Mouse (Mus musculus): ENCODE results near the gene Aqp7. TPM values are rescaled to one million over a fixed set of nuclear protein-coding genes. Genes with fewer than 3 reads are reported as not detected.

Aqp7 gene
- polyA plus RNA-seq, 1 experiment, result not detected

- TF ChIP-seq GATA1 (IDR thresholded peaks at IDR 0.05; ENCODE audit: borderline replicate concordance, low read length), result no peak
- no peak for TF ChIP-seq FLI1 (IDR thresholded peaks at IDR 0.05; ENCODE audit: low read length)
- no peak overlapping the region for H3K4me3 ChIP-seq (replicated peaks)
- H3K36me3 ChIP-seq (replicated peaks; ENCODE audit: low read length), result no peaks in the 10 kb centered on the region
- peaks cover 6% of the 10 kb centered on the region for H3K4me1 ChIP-seq
- peaks cover 48% of the 10 kb centered on the region for H3K27me3 ChIP-seq (replicated peaks)
- H3K9me3 ChIP-seq, result no peaks in the 10 kb centered on the region
Measured at GRCm38 (mm10) chr4:41046254-41046795, 1.6 kb downstream of the Aqp7 start.

- TF ChIP-seq GATA1 (IDR thresholded peaks at IDR 0.05; ENCODE audit: borderline replicate concordance, low read length), result no peak
- no peak for TF ChIP-seq FLI1 (IDR thresholded peaks at IDR 0.05; ENCODE audit: low read length)
- Histone ChIP-seq H3K27me3 (replicated peaks) (peaks cover 56% of the 10 kb centered on the region), H3K9me3 (no peaks in the 10 kb centered on the region), H3K4me3 (replicated peaks) (no peak overlapping the region), H3K36me3 (replicated peaks; ENCODE audit: low read length) (no peaks in the 10 kb centered on the region), H3K4me1 (no peaks in the 10 kb centered on the region)
Measured at GRCm38 (mm10) chr4:41045288-41045687, 2.7 kb downstream of the Aqp7 start.

GRCm38 (mm10) chr4:41043961-41044360 lies 4.0 kb downstream of the Aqp7 start:
- Histone ChIP-seq H3K4me1 (no peaks in the 10 kb centered on the region), H3K4me3 (replicated peaks) (no peak overlapping the region), H3K9me3 (no peaks in the 10 kb centered on the region), H3K27me3 (replicated peaks) (peaks cover 56% of the 10 kb centered on the region), H3K36me3 (replicated peaks; ENCODE audit: low read length) (no peaks in the 10 kb centered on the region)
- no peak for TF ChIP-seq FLI1 (IDR thresholded peaks at IDR 0.05; ENCODE audit: low read length)
- no peak for TF ChIP-seq GATA1 (IDR thresholded peaks at IDR 0.05; ENCODE audit: borderline replicate concordance, low read length)

GRCm38 (mm10) chr4:41042880-41043279 lies 5.1 kb downstream of the Aqp7 start:
- Histone ChIP-seq H3K36me3 (replicated peaks; ENCODE audit: low read length) (no peaks in the 10 kb centered on the region), H3K9me3 (no peaks in the 10 kb centered on the region), H3K4me3 (replicated peaks) (no peak overlapping the region), H3K4me1 (peaks cover 7% of the 10 kb centered on the region), H3K27me3 (replicated peaks) (peaks cover 51% of the 10 kb centered on the region)
- TF ChIP-seq GATA1 (IDR thresholded peaks at IDR 0.05; ENCODE audit: borderline replicate concordance, low read length), result no peak
- no peak for TF ChIP-seq FLI1 (IDR thresholded peaks at IDR 0.05; ENCODE audit: low read length)

GRCm38 (mm10) chr4:41040983-41041382 lies 7.0 kb downstream of the Aqp7 start:
- no peak for TF ChIP-seq GATA1 (IDR thresholded peaks at IDR 0.05; ENCODE audit: borderline replicate concordance, low read length)
- no peak for TF ChIP-seq FLI1 (IDR thresholded peaks at IDR 0.05; ENCODE audit: low read length)
- H3K27me3 ChIP-seq (replicated peaks), result peaks cover 40% of the 10 kb centered on the region
- H3K36me3 ChIP-seq (replicated peaks; ENCODE audit: low read length), result no peaks in the 10 kb centered on the region
- no peaks in the 10 kb centered on the region for H3K9me3 ChIP-seq
- H3K4me1 ChIP-seq, result peaks cover 8% of the 10 kb centered on the region
- H3K4me3 ChIP-seq (replicated peaks), result no peak overlapping the region

GRCm38 (mm10) chr4:41037942-41038341 lies 10.0 kb downstream of the Aqp7 start:
- Histone ChIP-seq H3K9me3 (no peaks in the 10 kb centered on the region), H3K4me1 (peaks cover 8% of the 10 kb centered on the region), H3K27me3 (replicated peaks) (peaks cover 31% of the 10 kb centered on the region), H3K4me3 (replicated peaks) (no peak overlapping the region), H3K36me3 (replicated peaks; ENCODE audit: low read length) (no peaks in the 10 kb centered on the region)
- TF ChIP-seq GATA1 (IDR thresholded peaks at IDR 0.05; ENCODE audit: borderline replicate concordance, low read length), result no peak
- TF ChIP-seq FLI1 (IDR thresholded peaks at IDR 0.05; ENCODE audit: low read length), result no peak

- no peak overlapping the region for H3K4me3 ChIP-seq (replicated peaks)
- peaks cover 41% of the 10 kb centered on the region for H3K36me3 ChIP-seq (replicated peaks; ENCODE audit: low read length)
- peaks cover 15% of the 10 kb centered on the region for H3K27me3 ChIP-seq (replicated peaks)
- no peaks in the 10 kb centered on the region for H3K9me3 ChIP-seq
- H3K4me1 ChIP-seq, result peaks cover 10% of the 10 kb centered on the region
- TF ChIP-seq FLI1 (IDR thresholded peaks at IDR 0.05; ENCODE audit: low read length) (no peak), GATA1 (IDR thresholded peaks at IDR 0.05; ENCODE audit: borderline replicate concordance, low read length) (no peak)
Measured at GRCm38 (mm10) chr4:41031242-41031641, 16.7 kb downstream of the Aqp7 start.

GRCm38 (mm10) chr4:41029372-41029771 lies 18.6 kb downstream of the Aqp7 start:
- TF ChIP-seq GATA1 (IDR thresholded peaks at IDR 0.05; ENCODE audit: borderline replicate concordance, low read length), result no peak
- no peak for TF ChIP-seq FLI1 (IDR thresholded peaks at IDR 0.05; ENCODE audit: low read length)
- Histone ChIP-seq H3K36me3 (replicated peaks; ENCODE audit: low read length) (peaks cover 58% of the 10 kb centered on the region), H3K4me1 (peaks cover 19% of the 10 kb centered on the region), H3K4me3 (replicated peaks) (no peak overlapping the region), H3K27me3 (replicated peaks) (peaks cover 2% of the 10 kb centered on the region), H3K9me3 (no peaks in the 10 kb centered on the region)

GRCm38 (mm10) chr4:41028272-41028671 lies 19.7 kb downstream of the Aqp7 start:
- Histone ChIP-seq H3K4me3 (replicated peaks) (no peak overlapping the region), H3K9me3 (no peaks in the 10 kb centered on the region), H3K27me3 (replicated peaks) (peaks cover 2% of the 10 kb centered on the region), H3K4me1 (peaks cover 19% of the 10 kb centered on the region), H3K36me3 (replicated peaks; ENCODE audit: low read length) (peaks cover 69% of the 10 kb centered on the region)
- TF ChIP-seq GATA1 (IDR thresholded peaks at IDR 0.05; ENCODE audit: borderline replicate concordance, low read length), result no peak
- TF ChIP-seq FLI1 (IDR thresholded peaks at IDR 0.05; ENCODE audit: low read length), result no peak

GRCm38 (mm10) chr4:41027872-41028271 lies 20.1 kb downstream of the Aqp7 start:
- Histone ChIP-seq H3K27me3 (replicated peaks) (peaks cover 2% of the 10 kb centered on the region), H3K4me1 (peaks cover 19% of the 10 kb centered on the region), H3K9me3 (no peaks in the 10 kb centered on the region), H3K4me3 (replicated peaks) (no peak overlapping the region), H3K36me3 (replicated peaks; ENCODE audit: low read length) (peaks cover 73% of the 10 kb centered on the region)
- TF ChIP-seq GATA1 (IDR thresholded peaks at IDR 0.05; ENCODE audit: borderline replicate concordance, low read length), result no peak
- TF ChIP-seq FLI1 (IDR thresholded peaks at IDR 0.05; ENCODE audit: low read length), result no peak
